Mouse (Mus musculus) macrophage (primary cell): ENCODE data around the gene Ubtf. TPM values are rescaled to one million over a fixed set of nuclear protein-coding genes. Genes with fewer than 3 reads are reported as not detected.

Experiments used
- H3K27ac ChIP-seq: fragments of 350-480 bp; formaldehyde crosslinking; 2 replicates; pipeline ENCODE4 v1.9.0; 2021
- H3K36me3 ChIP-seq: fragments of 350-480 bp; formaldehyde crosslinking; 2 replicates; pipeline ENCODE4 v1.9.0; 2021; ENCODE audit errors: inconsistent target
- H3K4me3 ChIP-seq: fragments of 350-480 bp; formaldehyde crosslinking; 2 replicates; pipeline ENCODE4 v1.9.0; 2021; ENCODE audit errors: inconsistent target
- H3K79me2 ChIP-seq: fragments of 350-480 bp; formaldehyde crosslinking; 2 replicates; pipeline ENCODE4 v1.9.0; 2021; ENCODE audit errors: inconsistent target
- WGBS: methylation state at CpG from one replicate; pipeline ENCODE4 v1.1.7; 2026; ENCODE audit warnings: inconsistent platforms; ENCODE audit not compliant: missing documents; 5-methylcytosine and 5-hydroxymethylcytosine counted together
- polyA plus RNA-seq: library from polyadenylated mRNA; stranded (reverse); fragments of 250-400 nt; gene quantifications from 3 replicates; pipeline ENCODE4 v1.2.4, GENCODE M21; 2018; ENCODE audit warnings: inconsistent platforms

The Ubtf gene
- polyA plus RNA-seq, 1 experiment from 2014 or later: 66.0 TPM

GRCm38 (mm10) chr11:102352378-102352777, 32.8 kb upstream of the Ubtf start:
- Histone ChIP-seq H3K79me2 (no peaks in the 10 kb centered on the region), H3K27ac (no peak overlapping the region), H3K4me3 (no peak overlapping the region), H3K36me3 (no peaks in the 10 kb centered on the region)
- WGBS: 74% methylated on average over 4 of the region's 5 CpGs

- H3K27ac ChIP-seq: no peak overlapping the region
- no peak overlapping the region for H3K4me3 ChIP-seq
- no peaks in the 10 kb centered on the region for H3K79me2 ChIP-seq
- no peaks in the 10 kb centered on the region for H3K36me3 ChIP-seq
- 90% methylated on average over 17 of the region's 17 CpGs for WGBS
These were observed 31.5 kb upstream of the Ubtf start for GRCm38 (mm10) chr11:102350981-102351523.

GRCm38 (mm10) chr11:102350416-102350815, 30.9 kb upstream of the Ubtf start:
- Histone ChIP-seq H3K4me3 (no peak overlapping the region), H3K79me2 (no peaks in the 10 kb centered on the region), H3K36me3 (no peaks in the 10 kb centered on the region), H3K27ac (no peak overlapping the region)
- whole genome bisulfite sequencing: 78% methylated on average over 4 of the region's 4 CpGs

- Histone ChIP-seq H3K79me2 (no peaks in the 10 kb centered on the region), H3K36me3 (no peaks in the 10 kb centered on the region), H3K27ac (no peak overlapping the region), H3K4me3 (no peak overlapping the region)
- 100% methylated on average over 3 of the region's 3 CpGs for WGBS
These were observed 29.8 kb upstream of the Ubtf start for GRCm38 (mm10) chr11:102349189-102349954.

GRCm38 (mm10) chr11:102348771-102349170, 29.2 kb upstream of the Ubtf start:
- no peak overlapping the region for H3K27ac ChIP-seq
- H3K79me2 ChIP-seq: no peaks in the 10 kb centered on the region
- H3K4me3 ChIP-seq: no peak overlapping the region
- WGBS: 89% methylated on average over 11 of the region's 11 CpGs
- H3K36me3 ChIP-seq: no peaks in the 10 kb centered on the region

GRCm38 (mm10) chr11:102348101-102348585, 28.6 kb upstream of the Ubtf start:
- Histone ChIP-seq H3K79me2 (no peaks in the 10 kb centered on the region), H3K4me3 (no peak overlapping the region), H3K27ac (no peak overlapping the region), H3K36me3 (no peaks in the 10 kb centered on the region)
- WGBS: 90% methylated on average over 7 of the region's 7 CpGs

- Histone ChIP-seq H3K4me3 (no peak overlapping the region), H3K27ac (no peak overlapping the region), H3K79me2 (no peaks in the 10 kb centered on the region), H3K36me3 (no peaks in the 10 kb centered on the region)
- WGBS: 91% methylated on average over 5 of the region's 5 CpGs
These were observed 28.1 kb upstream of the Ubtf start for GRCm38 (mm10) chr11:102347683-102348082.

GRCm38 (mm10) chr11:102346926-102347325, 27.4 kb upstream of the Ubtf start:
- H3K27ac ChIP-seq: no peak overlapping the region
- H3K4me3 ChIP-seq: no peak overlapping the region
- no peaks in the 10 kb centered on the region for H3K79me2 ChIP-seq
- 72% methylated on average over 5 of the region's 5 CpGs for WGBS
- H3K36me3 ChIP-seq: no peaks in the 10 kb centered on the region

- Histone ChIP-seq H3K4me3 (no peak overlapping the region), H3K79me2 (no peaks in the 10 kb centered on the region), H3K27ac (no peak overlapping the region), H3K36me3 (no peaks in the 10 kb centered on the region)
- WGBS: 80% methylated on average over 2 of the region's 3 CpGs
These were observed 24.9 kb upstream of the Ubtf start for GRCm38 (mm10) chr11:102344458-102344857.

- Histone ChIP-seq H3K79me2 (no peaks in the 10 kb centered on the region), H3K4me3 (no peak overlapping the region), H3K27ac (no peak overlapping the region), H3K36me3 (no peaks in the 10 kb centered on the region)
- WGBS: 88% methylated on average over 12 of the region's 12 CpGs
These were observed 23.2 kb upstream of the Ubtf start for GRCm38 (mm10) chr11:102342742-102343141.

GRCm38 (mm10) chr11:102341101-102341500, 21.6 kb upstream of the Ubtf start:
- H3K27ac ChIP-seq: no peak overlapping the region
- WGBS: 87% methylated on average over 4 of the region's 4 CpGs
- no peaks in the 10 kb centered on the region for H3K79me2 ChIP-seq
- no peaks in the 10 kb centered on the region for H3K36me3 ChIP-seq
- H3K4me3 ChIP-seq: no peak overlapping the region

GRCm38 (mm10) chr11:102339624-102340023, 20.1 kb upstream of the Ubtf start:
- 70% methylated on average over 4 of the region's 4 CpGs for WGBS
- no peaks in the 10 kb centered on the region for H3K79me2 ChIP-seq

GRCm38 (mm10) chr11:102339195-102339594, 19.7 kb upstream of the Ubtf start:
- H3K4me3 ChIP-seq: no peak overlapping the region
- H3K36me3 ChIP-seq: no peaks in the 10 kb centered on the region
- WGBS: 55% methylated on average over 11 of the region's 11 CpGs
- H3K27ac ChIP-seq: no peak overlapping the region
- no peaks in the 10 kb centered on the region for H3K79me2 ChIP-seq

More at GRCm38 (mm10) chr11:102339624-102340023, 20.1 kb upstream of the Ubtf start:
- no peak overlapping the region for H3K27ac ChIP-seq
- H3K4me3 ChIP-seq: no peak overlapping the region
- no peaks in the 10 kb centered on the region for H3K36me3 ChIP-seq

- no peak overlapping the region for H3K27ac ChIP-seq
- WGBS: 2% methylated on average over 3 of the region's 3 CpGs
- no peaks in the 10 kb centered on the region for H3K79me2 ChIP-seq
- no peak overlapping the region for H3K4me3 ChIP-seq
- H3K36me3 ChIP-seq: no peaks in the 10 kb centered on the region
These were observed 19.0 kb upstream of the Ubtf start for GRCm38 (mm10) chr11:102338561-102338960.

GRCm38 (mm10) chr11:102337921-102338320, 18.4 kb upstream of the Ubtf start:
- Histone ChIP-seq H3K27ac (no peak overlapping the region), H3K4me3 (no peak overlapping the region), H3K79me2 (no peaks in the 10 kb centered on the region), H3K36me3 (no peaks in the 10 kb centered on the region)
- WGBS: 91% methylated on average over 1 of the region's 1 CpGs
